Mouse (Mus musculus) kidney, embryonic 15.5 days (tissue): Measurements from ENCODE around the gene Camk2d. TPM values are rescaled to one million over a fixed set of nuclear protein-coding genes. Genes with fewer than 3 reads are reported as not detected.

Experiments used
- ATAC-seq: fragments of 200-750 bp; cut with Nextera tagmentation; replicated peaks from 2 replicates; pipeline ENCODE4 v1.8.0; 2017; ENCODE audit warnings: moderate TSS enrichment; ENCODE audit not compliant: low FRiP score
- H3K27ac ChIP-seq: fragments of 300-500 bp; sonication (generic); 2 replicates; pipeline ENCODE4 v1.5.1; 2015; ENCODE audit warnings: mild to moderate bottlenecking, inconsistent platforms
- H3K27me3 ChIP-seq: fragments of 300-500 bp; sonication (generic); 2 replicates; pipeline ENCODE4 v1.6.1; 2015; ENCODE audit warnings: inconsistent platforms
- H3K36me3 ChIP-seq: fragments of 300-500 bp; sonication (generic); 2 replicates; pipeline ENCODE4 v1.6.1; 2015; ENCODE audit warnings: inconsistent platforms
- H3K4me1 ChIP-seq: fragments of 300-500 bp; sonication (generic); 2 replicates; pipeline ENCODE4 v1.6.1; 2015; ENCODE audit warnings: inconsistent platforms
- H3K4me2 ChIP-seq: fragments of 300-500 bp; sonication (generic); 2 replicates; pipeline ENCODE4 v1.6.1; 2015; ENCODE audit warnings: moderate library complexity, mild to moderate bottlenecking, inconsistent platforms
- H3K4me3 ChIP-seq: fragments of 300-500 bp; sonication (generic); replicated peaks from 2 replicates; pipeline ENCODE4 v1.5.1; 2015; ENCODE audit warnings: mild to moderate bottlenecking, inconsistent platforms
- H3K9ac ChIP-seq: fragments of 300-500 bp; sonication (generic); 2 replicates; pipeline ENCODE4 v1.6.1; 2015; ENCODE audit warnings: mild to moderate bottlenecking, inconsistent platforms
- H3K9me3 ChIP-seq: fragments of 300-500 bp; sonication (generic); replicated peaks from 2 replicates; pipeline ENCODE4 v1.6.1; 2016; ENCODE audit warnings: inconsistent platforms
- WGBS: fragments of 180-500 bp; shearing (Covaris S2); methylation state at CpG from one replicate; pipeline ENCODE4 v1.1.7; 2015; ENCODE audit warnings: mixed read lengths; 5-methylcytosine and 5-hydroxymethylcytosine counted together
- polyA plus RNA-seq: library from polyadenylated mRNA; unstranded; fragments of >200 nt; fragmentation: Nextera tagmentation; extraction: Ambion mirVana; gene quantifications from 2 replicates; pipeline ENCODE4 v1.2.1, GENCODE M21; 2015

Camk2d gene
- polyA plus RNA-seq, 1 experiment from 2014 or later: 30.6 TPM

DNA sequence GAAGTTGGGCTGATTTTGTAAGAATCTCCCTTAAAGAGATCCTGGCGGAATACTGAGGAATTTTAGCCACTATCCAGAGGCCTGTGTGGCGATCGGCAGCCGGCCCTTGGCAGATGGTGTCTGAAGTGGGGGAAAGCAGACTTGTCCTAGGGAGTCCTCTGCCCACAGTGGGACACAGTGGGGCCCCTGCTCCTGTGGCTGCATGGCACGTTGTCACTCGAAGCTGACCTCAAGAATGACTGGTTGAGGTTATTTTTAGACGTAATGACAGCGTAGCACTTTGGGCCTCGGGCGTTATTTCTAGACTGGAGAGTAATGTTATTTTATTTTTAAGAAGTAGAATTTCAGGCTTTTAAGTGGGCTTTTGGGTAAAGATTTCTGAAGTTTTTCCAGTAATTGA, 62.7 kb downstream of the Camk2d start:
- Histone ChIP-seq H3K9ac (no peak overlapping the region), H3K27ac (0 out of 2 replicates have a peak overlapping the region, but pooled peaks have one; percentile 14), H3K27me3 (no peaks in the 10 kb centered on the region), H3K4me3 (no peak overlapping the region), H3K9me3 (no peaks in the 10 kb centered on the region), H3K4me2 (no peak overlapping the region), H3K4me1 (peaks cover 24% of the 10 kb centered on the region), H3K36me3 (no peaks in the 10 kb centered on the region)
- ATAC-seq: no peak
- 74% methylated on average over 10 of the region's 10 CpGs for WGBS

DNA sequence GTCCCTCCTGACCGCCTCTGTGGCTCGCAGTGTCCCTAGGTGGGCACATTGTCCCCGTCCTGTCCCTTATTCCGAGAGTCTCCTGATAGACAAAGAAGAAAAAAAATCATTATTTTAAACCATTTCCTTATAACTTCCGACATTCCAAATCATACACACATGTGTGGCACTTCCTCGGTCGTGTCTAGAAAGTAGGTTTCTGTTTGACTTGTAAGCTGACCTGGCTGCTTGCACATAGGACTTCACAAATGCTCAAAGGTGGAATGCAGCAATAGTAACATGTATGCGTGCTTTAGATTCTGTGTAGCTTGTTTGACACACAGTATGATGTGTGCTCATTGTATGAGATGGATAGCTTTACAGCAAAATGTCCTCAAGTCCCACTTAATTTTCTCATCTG, 63.1 kb downstream of the Camk2d start:
- peak overlapping the region; percentile 14; the same call in 1 of the 2 replicates for H3K27ac ChIP-seq
- peaks cover 24% of the 10 kb centered on the region for H3K4me1 ChIP-seq

DNA sequence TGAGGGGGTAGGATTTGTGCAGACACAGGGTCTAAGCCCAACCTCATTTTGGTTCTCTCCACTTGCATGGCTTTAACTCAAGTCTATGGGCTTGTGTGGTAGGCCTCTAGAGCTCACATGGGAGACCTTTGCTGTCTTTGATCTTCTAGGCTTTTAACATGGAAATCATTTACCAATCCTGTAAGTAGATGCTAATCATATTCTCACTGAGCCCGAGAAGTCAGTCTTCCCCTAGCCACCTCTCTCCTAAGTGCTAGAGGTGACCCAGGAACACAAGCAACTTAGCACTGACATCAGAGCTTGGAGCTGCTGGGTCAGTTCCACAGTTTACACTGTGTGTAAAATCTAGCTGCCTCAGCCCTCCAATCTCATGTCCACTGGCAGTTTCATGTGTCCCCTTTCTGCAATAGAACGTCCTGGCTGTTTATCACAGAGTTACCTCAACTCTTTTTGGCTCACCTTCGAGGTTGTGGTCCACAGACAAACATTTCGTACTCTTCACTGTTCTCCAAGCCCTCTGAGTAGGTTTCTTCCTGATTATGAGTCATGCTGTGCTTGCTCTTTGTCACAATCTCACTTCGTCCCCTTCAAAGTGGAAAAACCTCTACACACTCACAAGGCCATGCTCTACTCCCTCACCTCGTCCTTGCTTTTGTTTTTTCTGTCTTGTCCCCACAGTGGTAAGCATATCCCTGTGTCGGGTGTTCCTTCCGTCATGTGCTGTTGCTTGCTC, 63.9 kb downstream of the Camk2d start:
- no peak overlapping the region for H3K4me3 ChIP-seq
- no peak overlapping the region for H3K9ac ChIP-seq
- ATAC-seq: peak; percentile 87
- H3K27me3 ChIP-seq: no peaks in the 10 kb centered on the region
- H3K4me2 ChIP-seq: no peak overlapping the region
- no peaks in the 10 kb centered on the region for H3K36me3 ChIP-seq
- H3K9me3 ChIP-seq: no peaks in the 10 kb centered on the region
- peaks cover 24% of the 10 kb centered on the region for H3K4me1 ChIP-seq
- H3K27ac ChIP-seq: peak overlapping the region; percentile 62
- 74% methylated on average over 8 of the region's 8 CpGs for WGBS

More for the DNA sequence above, 63.1 kb downstream of the Camk2d start:
- Histone ChIP-seq H3K4me3 (no peak overlapping the region), H3K4me2 (no peak overlapping the region), H3K9me3 (no peaks in the 10 kb centered on the region), H3K27me3 (no peaks in the 10 kb centered on the region), H3K9ac (no peak overlapping the region), H3K36me3 (no peaks in the 10 kb centered on the region)
- ATAC-seq: no peak
- 82% methylated on average over 8 of the region's 8 CpGs for WGBS

DNA sequence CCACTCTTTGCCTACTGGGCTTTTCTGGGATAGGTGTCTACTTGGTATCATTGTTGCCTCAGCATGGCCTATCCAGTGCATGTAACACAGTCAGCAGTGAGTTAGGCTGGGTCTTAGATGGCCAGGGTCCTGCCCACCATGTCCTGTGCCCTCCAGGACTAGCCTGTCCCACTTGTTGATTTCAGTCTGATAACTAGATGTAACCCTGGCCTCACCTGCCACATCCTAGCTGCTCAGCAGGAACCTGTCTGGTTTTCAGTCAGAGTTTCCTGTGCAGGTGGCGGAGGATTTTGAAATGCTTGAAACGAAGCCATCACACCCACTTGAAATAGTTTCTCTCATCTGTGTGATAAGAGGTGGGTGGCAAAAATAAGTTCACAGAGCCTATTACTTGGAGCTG, 64.5 kb downstream of the Camk2d start:
- Histone ChIP-seq H3K9ac (no peak overlapping the region), H3K4me2 (no peak overlapping the region), H3K4me3 (no peak overlapping the region), H3K27me3 (no peaks in the 10 kb centered on the region), H3K36me3 (no peaks in the 10 kb centered on the region), H3K4me1 (peaks cover 24% of the 10 kb centered on the region), H3K27ac (peak overlapping the region; percentile 62), H3K9me3 (no peaks in the 10 kb centered on the region)
- ATAC-seq: peak; percentile 47
- WGBS: 77% methylated on average over 2 of the region's 2 CpGs

DNA sequence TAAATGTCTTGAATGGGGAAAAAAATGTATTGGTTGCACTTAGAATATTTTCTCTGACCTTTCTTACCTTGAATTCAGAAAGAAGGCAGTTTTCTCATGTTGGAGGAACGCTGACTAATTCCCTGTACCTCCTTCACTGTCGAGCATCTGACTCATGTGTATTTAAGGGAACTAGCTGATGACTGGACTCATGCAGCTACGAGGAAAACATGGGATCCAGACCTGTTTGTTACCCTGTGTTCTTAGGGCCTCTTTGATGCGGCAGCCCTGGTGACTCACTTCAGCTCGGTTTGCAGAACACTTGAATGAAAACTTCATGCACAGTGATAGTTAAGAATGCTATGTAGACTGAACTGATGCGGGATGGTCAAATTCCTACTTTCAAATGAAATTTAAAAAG, 64.9 kb downstream of the Camk2d start:
- H3K4me2 ChIP-seq: no peak overlapping the region
- H3K27ac ChIP-seq: no peak overlapping the region

DNA sequence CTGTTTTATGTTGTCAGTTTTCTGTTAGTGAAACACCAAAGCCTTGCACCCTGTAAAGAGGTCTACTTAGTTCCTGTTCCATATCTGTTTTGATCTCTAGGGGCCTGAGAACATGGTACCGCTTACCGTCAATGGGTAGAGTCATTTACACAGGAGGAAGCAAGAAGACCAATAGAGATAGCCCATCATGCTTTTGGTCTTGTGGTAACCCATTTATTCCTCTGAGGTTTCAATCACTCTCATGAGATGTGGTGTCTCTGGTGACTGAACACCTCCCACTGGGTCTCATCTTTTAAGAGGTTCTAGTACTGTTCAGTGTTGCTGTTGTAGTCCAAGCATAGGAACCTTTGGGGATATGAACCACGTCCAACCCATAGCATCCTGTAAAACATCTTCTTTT, 65.8 kb downstream of the Camk2d start:
- Histone ChIP-seq H3K27me3 (no peaks in the 10 kb centered on the region), H3K4me1 (peaks cover 24% of the 10 kb centered on the region), H3K9ac (no peak overlapping the region), H3K4me2 (no peak overlapping the region), H3K9me3 (no peaks in the 10 kb centered on the region), H3K4me3 (no peak overlapping the region), H3K27ac (no peak overlapping the region), H3K36me3 (no peaks in the 10 kb centered on the region)
- WGBS: 84% methylated on average over 3 of the region's 3 CpGs
- no peak for ATAC-seq

More for the DNA sequence above, 64.9 kb downstream of the Camk2d start:
- H3K36me3 ChIP-seq: no peaks in the 10 kb centered on the region
- H3K9ac ChIP-seq: no peak overlapping the region
- peaks cover 24% of the 10 kb centered on the region for H3K4me1 ChIP-seq
- H3K9me3 ChIP-seq: no peaks in the 10 kb centered on the region
- H3K4me3 ChIP-seq: no peak overlapping the region
- 73% methylated on average over 6 of the region's 6 CpGs for WGBS
- no peak for ATAC-seq
- no peaks in the 10 kb centered on the region for H3K27me3 ChIP-seq

DNA sequence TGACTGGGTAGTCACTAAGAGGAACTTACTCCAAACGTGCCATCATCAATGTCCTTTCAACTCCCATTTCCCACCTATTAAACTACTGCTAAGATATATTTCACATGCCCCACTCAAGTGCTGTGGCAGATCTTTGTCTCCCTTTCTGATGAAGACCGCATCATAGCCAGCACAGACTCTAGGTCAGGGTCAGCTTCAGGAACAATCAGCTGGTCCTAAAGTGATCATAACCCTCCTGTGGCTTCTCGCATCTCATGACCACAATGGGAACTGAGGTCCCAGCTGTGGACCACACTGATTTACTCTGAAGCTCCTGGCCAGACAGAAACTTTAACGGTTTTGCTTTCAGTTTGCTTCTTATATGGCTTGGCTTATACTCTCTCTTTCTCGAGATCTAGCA, 67.3 kb downstream of the Camk2d start:
- ATAC-seq: no peak
- peaks cover 36% of the 10 kb centered on the region for H3K4me1 ChIP-seq
- WGBS: 44% methylated on average over 5 of the region's 5 CpGs

DNA sequence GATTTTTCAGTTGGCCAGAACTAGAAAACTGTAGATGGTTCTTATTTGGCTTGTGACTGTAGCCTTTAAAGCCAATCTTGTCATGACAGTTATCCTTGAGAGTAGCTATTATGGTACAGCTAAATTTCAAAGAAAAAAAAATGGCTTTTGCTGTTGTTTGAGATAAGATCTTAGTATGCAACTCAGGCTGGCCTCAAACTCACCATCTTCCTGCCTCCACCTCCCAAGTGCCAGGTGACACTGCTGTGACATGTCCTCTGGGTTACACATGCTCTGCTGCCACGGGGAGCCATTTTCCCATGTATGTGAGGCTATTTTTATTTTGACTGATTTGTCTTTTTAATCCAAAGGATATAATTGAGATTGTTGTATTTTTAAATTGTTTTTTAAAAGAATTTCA, 69.8 kb downstream of the Camk2d start:
- no peak for ATAC-seq
- H3K9ac ChIP-seq: no peak overlapping the region
- H3K36me3 ChIP-seq: no peaks in the 10 kb centered on the region
- no peaks in the 10 kb centered on the region for H3K27me3 ChIP-seq
- no peak overlapping the region for H3K4me2 ChIP-seq
- H3K4me3 ChIP-seq: no peak overlapping the region
- H3K4me1 ChIP-seq: peaks cover 22% of the 10 kb centered on the region
- H3K27ac ChIP-seq: no peak overlapping the region
- no peaks in the 10 kb centered on the region for H3K9me3 ChIP-seq
- WGBS: 87% methylated on average over 1 of the region's 1 CpGs

More for the DNA sequence above, 67.3 kb downstream of the Camk2d start:
- Histone ChIP-seq H3K27me3 (no peaks in the 10 kb centered on the region), H3K4me2 (no peak overlapping the region), H3K27ac (no peak overlapping the region), H3K4me3 (no peak overlapping the region), H3K9ac (no peak overlapping the region), H3K36me3 (no peaks in the 10 kb centered on the region), H3K9me3 (no peaks in the 10 kb centered on the region)

DNA sequence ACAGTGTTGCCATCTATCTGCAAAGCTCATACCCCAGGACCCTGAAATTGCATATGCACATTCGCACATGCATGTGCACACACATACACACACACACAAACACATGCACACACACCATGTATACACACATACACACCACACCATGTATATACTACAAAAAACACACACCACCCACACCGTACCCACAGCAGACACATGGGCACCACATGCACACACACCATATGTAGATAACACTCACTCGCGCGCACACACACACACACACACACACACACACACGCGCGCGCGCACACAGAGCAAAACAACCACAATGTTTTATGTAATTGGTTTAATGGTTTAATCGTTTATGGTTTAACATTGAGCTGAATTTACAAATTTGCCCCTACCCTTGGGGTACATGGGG, 70.9 kb downstream of the Camk2d start:
- no peaks in the 10 kb centered on the region for H3K36me3 ChIP-seq
- H3K27ac ChIP-seq: 0 out of 2 replicates have a peak overlapping the region, but pooled peaks have one; percentile 10
- H3K9me3 ChIP-seq: no peaks in the 10 kb centered on the region
- ATAC-seq: peak; percentile 11; the same call in 1 of the 2 replicates
- peaks cover 22% of the 10 kb centered on the region for H3K4me1 ChIP-seq
- H3K4me2 ChIP-seq: no peak overlapping the region
- no peak overlapping the region for H3K4me3 ChIP-seq
- no peaks in the 10 kb centered on the region for H3K27me3 ChIP-seq
- WGBS: 92% methylated on average over 11 of the region's 11 CpGs
- H3K9ac ChIP-seq: no peak overlapping the region

DNA sequence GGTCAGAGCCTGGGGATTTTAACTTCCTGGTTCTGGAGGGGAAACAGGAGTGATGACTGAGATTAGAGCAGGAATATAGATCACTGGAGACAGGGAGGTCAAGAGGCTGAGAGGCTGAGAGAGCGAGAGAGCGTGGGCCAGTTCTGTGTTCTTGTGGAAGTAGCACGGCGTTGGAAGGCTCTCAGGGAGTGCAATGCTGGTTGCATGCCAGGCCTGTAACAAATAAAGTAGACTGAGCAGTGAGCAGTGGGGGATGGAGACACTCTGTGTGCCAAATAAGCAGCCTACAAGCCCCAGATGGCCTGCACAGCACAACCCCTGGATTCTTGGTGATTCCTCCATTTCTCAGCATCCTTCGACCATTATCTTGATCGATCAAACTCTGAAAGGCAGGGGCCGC, 71.3 kb downstream of the Camk2d start:
- Histone ChIP-seq H3K4me1 (peaks cover 22% of the 10 kb centered on the region), H3K9ac (no peak overlapping the region), H3K27me3 (no peaks in the 10 kb centered on the region), H3K4me3 (no peak overlapping the region), H3K4me2 (no peak overlapping the region), H3K27ac (0 out of 2 replicates have a peak overlapping the region, but pooled peaks have one; percentile 27), H3K9me3 (no peaks in the 10 kb centered on the region), H3K36me3 (no peaks in the 10 kb centered on the region)
- ATAC-seq: peak; percentile 68
- 36% methylated on average over 7 of the region's 7 CpGs for WGBS

DNA sequence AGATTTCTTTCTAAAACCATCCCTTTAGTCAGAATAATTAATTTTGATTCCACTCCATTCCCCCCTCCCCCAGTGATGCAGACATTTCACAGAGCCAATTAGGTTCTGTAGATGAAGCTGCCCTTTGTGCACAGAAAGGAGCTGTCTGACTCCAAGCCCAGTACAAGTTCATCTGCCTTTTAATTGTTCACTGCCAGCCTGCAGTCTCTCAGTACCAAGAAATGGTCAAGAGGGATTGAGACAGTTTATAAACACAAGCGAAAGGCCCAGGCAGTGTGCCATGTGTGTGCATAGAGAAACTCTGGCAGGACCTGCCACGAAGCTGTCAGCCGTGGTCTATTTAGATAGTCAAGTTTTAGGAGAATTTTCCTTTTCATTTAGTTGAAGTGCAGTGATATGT, 72.0 kb downstream of the Camk2d start:
- H3K4me2 ChIP-seq: no peak overlapping the region
- no peaks in the 10 kb centered on the region for H3K36me3 ChIP-seq
- H3K9ac ChIP-seq: no peak overlapping the region
- peaks cover 21% of the 10 kb centered on the region for H3K4me1 ChIP-seq
- H3K9me3 ChIP-seq: no peaks in the 10 kb centered on the region
- no peak overlapping the region for H3K4me3 ChIP-seq
- no peaks in the 10 kb centered on the region for H3K27me3 ChIP-seq
- 81% methylated on average over 3 of the region's 3 CpGs for WGBS
- ATAC-seq: no peak
- no peak overlapping the region for H3K27ac ChIP-seq

DNA sequence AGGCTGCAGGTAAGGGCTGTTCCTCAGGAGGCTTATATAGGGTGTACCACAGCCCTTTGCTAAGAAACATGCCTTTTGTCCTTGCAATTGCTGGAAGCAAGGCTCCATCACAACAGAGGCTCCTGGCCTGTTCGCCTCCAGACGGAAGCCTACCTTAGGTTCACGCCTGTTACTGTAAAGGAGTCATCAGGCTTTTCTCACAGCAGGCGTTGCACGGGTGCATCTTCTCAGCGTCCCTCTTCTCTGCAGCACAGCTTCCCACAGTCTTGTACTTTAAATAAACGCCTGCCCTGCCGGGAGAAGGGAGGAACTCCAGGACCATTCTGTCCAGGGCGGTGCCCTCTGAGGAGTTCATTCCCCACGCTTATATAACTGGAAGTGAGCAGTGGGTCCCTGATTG, 72.6 kb downstream of the Camk2d start:
- no peak for ATAC-seq
- 66% methylated on average over 10 of the region's 10 CpGs for WGBS
- Histone ChIP-seq H3K36me3 (no peaks in the 10 kb centered on the region), H3K4me3 (no peak overlapping the region), H3K9ac (no peak overlapping the region), H3K27ac (no peak overlapping the region), H3K4me1 (peaks cover 15% of the 10 kb centered on the region), H3K9me3 (no peaks in the 10 kb centered on the region), H3K27me3 (no peaks in the 10 kb centered on the region), H3K4me2 (no peak overlapping the region)

DNA sequence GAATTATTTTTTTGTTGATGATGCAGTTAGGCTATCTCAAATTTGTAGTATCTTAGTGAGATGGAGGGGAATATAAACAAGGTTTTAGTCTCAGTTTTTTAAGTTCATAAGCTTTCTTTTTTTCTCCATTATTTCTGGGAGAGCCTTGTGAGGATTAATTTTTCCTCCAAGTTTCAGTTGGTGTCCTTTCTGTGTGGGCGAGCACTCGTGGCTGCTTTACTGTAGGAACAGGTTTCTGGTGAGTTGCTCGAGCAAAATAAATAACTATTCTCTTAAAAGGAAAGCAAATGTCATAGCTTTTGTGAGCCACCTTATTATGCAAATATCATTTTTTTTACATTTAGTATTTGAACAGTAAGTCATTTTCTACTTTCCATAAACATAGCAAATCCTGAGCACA, 74.3 kb downstream of the Camk2d start:
- 77% methylated on average over 3 of the region's 3 CpGs for whole genome bisulfite sequencing
- Histone ChIP-seq H3K9ac (no peak overlapping the region), H3K4me3 (no peak overlapping the region), H3K36me3 (no peaks in the 10 kb centered on the region), H3K27me3 (no peaks in the 10 kb centered on the region), H3K4me1 (peaks cover 15% of the 10 kb centered on the region), H3K27ac (no peak overlapping the region), H3K9me3 (no peaks in the 10 kb centered on the region), H3K4me2 (no peak overlapping the region)
- no peak for ATAC-seq
